Mouse (Mus musculus): ENCODE results near the gene Adamts20.

The Adamts20 gene

DNA sequence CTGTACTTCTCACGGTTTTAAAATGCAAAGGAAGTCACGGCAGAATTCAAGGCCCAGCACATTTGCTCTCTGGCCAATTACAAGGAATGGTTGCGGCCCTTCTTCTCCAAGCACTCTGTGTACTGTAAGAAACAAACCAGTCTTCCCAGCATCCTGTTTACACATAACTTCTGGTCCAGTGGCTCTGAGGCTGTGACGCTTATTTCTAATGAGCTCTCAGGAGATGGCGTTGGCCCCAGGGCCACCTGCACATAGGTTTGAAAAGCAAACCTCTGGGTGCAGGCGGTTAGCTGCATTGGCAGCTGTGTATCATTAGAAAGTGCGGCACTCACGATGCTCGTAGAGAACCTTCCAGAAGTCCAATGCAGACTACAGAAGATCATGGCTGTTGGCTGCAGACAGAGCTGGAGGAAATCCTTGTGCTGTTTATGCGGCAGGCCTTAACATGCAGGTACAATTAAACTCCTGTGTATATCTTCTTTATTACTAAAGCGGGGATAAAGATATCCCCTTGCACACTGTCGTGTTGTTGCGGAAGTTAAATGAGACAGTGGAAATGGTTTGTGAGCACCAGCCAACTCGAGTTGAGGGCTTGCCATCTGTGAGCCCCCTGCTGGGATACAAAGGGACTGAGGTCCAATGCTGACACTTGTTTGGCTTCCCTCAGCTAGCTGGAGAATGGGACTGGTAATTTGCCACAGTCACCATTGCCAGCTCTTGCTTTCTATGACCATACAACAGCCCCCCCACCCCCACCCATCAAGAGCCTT lies 210.9 kb downstream of the Adamts20 start:
- no peak for DNase-seq (ENCODE audit: extremely low read depth, low read depth)

DNA sequence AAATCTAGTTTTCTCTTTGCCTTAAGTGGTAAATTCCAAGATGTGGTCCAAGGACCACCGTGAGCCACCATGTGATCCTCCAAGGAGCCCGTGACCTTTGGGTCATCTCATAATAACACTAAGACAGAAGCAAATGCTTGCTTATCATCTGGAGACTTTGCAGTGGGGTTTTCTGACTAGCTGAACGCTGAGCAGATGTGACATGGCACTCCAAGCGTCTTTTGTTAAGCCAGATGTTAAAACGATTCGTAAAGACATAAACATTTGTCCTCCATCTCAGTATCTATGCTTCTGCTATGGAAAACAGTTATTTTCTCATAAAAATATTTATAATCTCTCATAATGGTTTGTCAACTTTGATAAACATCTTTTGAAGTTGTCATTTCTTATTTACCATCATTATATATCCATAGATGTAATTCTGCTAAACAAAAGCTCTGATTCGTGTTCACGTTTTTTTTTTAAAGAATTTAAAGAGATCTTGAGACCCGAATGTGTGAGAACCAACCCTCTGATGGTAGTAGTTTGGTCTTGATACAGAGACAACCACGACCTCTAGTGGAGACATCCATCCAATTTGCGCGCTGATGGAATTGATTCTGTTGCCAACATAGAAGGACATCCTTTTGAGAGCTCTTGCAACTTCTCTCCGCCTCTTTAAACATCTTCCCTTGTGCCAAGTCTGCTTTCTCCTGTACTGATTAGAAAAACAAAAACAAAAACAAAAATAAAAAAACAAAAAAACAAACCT lies 212.1 kb downstream of the Adamts20 start:
- DNase-seq (ENCODE audit: extremely low read depth, low read depth), result no peak

DNA sequence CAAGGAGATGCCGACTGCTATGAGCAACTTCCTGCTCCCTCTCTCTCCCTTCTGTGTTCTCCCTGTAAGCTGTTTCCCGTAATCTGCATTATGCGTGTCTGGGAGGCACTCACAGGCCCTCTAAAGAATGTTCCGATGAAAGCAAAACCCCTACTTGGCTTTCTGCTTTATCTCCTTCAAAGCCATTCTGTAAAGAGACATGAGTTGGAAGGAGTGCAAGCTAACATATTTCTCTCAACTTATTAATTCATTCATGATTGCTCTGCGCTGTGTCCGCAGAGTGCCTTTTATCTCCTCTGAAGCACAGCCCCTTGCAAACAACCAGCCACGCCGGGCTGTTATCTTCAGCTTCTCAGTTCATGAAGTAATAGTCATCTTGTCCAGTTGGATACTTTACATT lies 215.5 kb downstream of the Adamts20 start:
- DNase-seq (ENCODE audit: extremely low read depth, low read depth), result no peak

DNA sequence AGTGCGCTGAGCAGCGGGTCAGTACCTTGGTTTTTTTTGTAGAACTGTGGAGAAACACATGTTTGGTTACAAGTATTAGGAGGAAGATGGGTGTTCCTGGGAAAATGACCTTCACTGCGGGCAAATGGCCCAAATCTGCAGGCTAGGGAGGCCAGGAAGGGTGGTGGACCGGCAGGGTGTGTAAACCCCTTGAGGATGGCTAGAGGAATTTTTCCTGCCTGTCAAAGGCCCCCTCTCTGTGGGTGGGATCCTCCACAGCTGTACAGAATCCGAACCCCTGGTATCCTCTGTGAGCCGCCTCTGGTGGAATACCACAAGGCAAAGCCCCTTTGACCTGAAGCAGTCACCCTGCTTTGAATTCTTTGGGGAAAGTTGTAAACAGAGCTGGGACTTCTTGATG lies 216.8 kb downstream of the Adamts20 start:
- no peak for DNase-seq (ENCODE audit: extremely low read depth, low read depth)

DNA sequence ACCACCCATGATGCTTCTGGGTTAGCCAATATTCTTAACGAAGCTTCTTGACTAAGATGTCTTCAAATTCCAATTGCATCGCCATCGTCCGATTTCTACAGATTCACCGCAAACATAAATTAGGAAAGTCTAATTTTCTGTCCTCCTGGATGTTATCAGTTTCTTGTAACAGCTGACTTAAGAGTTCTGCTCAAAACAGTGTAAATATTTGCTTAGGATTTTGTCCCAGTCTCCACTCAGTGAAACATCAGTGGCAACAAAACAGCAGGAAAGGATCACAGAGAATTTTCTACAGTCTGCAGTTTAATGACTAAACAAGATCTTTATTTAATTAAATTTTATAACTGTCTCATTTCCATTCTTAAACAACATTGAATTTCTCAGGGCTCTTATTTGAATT lies 218.5 kb downstream of the Adamts20 start:
- DNase-seq (ENCODE audit: extremely low read depth, low read depth), result no peak

DNA sequence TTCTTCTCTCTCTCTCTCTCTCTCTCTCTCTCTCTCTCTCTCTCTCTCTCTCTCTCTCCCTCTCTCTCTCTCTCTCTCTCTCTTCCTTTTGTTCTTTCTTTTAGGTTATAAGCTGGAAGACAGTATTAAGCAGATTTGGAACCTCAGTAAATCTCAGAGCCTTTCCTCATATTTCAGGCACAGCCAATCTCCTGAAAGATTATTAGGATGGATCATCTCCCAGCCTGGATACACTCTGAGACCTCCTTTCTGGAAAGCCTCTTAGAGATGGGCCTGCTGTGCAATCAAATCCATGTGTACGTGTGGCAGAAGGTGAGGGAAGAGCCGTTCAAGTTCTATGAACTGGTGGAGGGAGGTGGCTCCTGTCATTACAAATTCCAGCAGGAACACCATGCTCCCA lies 220.9 kb downstream of the Adamts20 start:
- no peak for DNase-seq (ENCODE audit: extremely low read depth, low read depth)

DNA sequence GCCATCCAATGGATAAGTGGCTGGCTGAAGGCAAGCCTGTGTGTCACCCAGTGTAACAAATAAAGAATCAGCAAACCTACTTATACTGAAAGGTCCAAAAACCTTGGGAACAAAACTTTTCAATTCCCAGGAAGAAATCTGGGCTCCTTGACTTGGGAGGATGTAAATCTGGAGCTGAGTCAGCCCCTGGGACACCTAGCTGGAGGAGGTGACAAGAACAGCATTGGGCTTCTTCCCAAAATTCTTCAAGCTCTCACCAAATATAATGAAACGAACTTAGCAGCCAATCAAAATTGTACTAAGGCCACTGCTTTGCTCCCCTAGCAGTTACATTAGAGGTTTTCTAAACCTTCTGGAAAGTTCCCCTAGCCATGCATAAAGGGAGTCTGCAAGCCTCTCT lies 223.1 kb downstream of the Adamts20 start:
- no peak for DNase-seq (ENCODE audit: extremely low read depth, low read depth)

DNA sequence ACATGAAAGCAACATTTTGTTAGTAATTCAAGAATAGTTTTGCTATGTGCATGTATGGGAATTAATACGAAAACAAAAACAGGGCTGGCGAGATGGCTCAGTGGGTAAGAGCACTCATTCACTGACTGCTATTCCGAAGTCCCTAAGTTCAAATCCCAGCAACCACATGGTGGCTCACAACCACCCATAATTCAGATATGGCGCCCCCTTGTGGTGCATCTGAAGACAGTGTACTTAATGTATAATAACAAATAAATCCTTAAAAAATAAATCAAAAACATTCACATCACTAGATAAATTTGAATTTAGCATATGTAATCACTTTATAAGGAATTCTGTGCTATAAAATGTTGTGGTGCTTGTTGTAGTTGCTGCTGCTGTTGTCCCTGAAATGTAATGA lies 225.6 kb downstream of the Adamts20 start:
- DNase-seq (ENCODE audit: extremely low read depth, low read depth), result no peak

DNA sequence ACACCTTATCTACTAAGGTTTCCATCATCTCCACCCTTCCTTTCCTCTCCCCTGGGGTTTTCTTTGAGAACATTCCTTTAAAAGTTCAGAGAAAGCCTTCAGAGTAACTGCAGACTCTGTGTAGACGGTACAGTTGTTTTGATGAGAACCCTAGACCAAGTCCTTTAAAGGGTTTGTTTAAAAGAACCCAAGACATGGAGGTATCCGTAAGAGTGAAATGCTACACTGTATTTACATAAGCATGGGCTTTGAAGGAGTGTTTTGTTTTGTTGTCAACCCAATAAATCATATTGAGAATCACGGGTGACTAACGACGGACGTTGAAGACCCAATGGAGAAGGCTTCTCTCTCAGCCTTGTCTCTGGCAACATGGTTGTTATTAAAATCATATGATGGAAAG lies 226.1 kb downstream of the Adamts20 start:
- no peak for DNase-seq (ENCODE audit: extremely low read depth, low read depth)

DNA sequence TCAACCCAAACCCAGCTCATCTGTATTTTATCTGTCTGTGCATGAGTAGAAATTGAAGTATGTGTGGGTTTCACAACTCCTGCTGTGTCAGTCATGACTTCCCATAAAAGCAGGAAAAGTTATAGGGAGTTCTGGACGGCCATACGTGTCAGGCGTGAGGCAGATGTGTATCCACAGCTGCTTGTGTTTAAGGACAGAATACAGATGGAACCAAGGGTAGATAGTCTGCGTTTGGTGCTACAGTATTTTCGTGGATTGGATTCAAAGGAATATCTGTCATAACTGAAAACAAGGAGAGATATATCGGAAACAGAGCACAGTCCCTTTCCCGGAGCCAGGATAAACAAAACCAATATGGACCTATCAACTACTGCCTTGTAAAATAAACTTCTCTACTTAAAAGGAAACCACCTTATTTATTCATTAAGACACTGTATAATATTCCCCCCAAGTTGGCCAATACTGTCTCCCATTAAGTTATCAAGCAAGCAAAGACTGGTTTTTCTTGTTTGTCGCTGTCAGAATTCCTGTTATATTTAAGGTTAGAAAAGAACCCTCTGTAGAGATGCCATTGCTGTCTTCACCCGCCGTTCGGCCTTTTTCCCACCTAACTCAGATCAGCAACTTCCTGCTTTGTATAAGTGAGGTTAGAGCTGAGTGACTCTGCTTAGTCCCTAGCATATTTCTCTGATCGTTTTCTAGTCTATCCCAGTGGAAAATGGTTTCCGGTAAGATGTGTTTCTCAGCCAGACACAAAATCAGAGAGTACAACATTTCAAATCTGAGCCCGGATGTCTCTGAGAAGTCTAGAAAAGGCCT lies 227.0 kb downstream of the Adamts20 start:
- DNase-seq (ENCODE audit: extremely low read depth, low read depth), result no peak

DNA sequence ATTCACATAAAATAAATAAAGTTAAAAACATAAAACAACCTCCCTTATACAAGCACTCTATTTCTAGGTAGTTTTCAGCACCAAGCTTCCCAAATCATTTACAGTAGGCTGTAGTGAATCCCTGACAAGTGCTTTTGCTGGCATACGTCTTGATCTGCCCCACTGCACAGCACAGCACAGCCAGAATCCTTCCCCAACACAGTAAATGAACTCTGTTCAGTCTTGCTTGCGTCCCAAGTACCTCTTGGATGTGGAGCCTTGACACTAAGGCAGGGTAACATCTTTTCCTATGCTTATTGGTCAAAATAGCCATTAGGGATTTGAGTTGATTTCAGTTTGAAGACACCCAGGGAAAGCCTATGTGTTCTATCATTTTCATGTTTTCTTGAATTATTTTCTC lies 228.5 kb downstream of the Adamts20 start:
- DNase-seq (ENCODE audit: extremely low read depth, low read depth), result no peak

DNA sequence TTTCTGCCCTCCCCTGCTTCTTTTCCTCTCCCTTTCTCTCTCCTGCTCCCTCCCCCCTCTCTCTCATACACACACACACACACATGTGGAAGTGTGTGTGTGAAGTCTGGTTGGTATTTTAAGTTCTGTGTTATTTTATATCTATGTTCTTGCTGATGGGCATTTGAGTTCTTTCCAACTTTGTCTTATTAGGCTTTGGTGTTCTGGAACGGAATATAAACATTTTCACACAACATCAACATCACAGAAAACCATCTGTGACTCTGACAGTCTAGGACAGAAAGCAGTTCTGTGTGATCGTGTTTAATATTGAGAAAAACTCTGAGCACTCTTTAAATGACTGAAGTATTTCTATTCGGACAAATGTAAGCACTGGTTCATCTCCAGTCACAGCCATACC lies 229.1 kb downstream of the Adamts20 start:
- DNase-seq (ENCODE audit: extremely low read depth, low read depth), result no peak

DNA sequence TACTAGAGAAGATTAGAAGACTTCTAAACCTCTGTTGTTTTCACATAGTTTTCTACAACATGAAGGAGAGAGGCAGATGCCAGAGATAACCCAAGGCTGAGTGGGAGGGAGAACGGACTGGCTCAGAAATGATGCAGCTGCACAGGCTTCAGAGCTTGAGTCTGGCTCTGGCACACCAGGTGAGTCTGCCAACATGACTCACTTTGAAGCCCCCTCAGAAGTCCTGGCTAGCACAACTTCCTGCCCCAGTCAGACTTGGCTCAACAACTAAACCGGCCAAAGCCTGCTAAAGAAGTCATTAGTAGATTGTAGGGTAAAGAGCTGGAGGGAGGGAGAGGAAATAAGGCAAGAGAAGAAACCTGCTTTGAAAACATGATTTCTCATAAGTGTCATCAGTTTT lies 230.0 kb downstream of the Adamts20 start:
- no peak for DNase-seq (ENCODE audit: extremely low read depth, low read depth)

DNA sequence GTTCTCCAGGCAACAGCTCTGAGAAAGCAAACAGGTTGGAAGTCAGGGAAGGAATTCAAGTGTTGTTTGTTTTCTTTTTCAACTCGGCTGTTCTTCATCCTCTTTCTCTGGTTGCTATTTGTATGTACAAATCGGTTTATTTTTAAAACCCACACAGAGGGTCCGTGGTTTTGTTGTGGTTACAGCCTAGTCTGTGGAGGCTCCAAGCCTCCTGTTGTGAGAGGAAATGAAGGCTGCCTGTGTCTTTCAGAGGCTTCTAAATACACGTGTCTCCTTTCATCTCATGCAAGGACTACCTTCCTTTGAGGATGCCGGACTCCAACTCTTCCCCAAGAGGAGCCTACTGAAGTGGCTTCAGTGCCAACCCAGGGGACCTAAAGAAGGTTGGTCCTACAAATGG lies 234.0 kb downstream of the Adamts20 start:
- no peak for DNase-seq (ENCODE audit: extremely low read depth, low read depth)

DNA sequence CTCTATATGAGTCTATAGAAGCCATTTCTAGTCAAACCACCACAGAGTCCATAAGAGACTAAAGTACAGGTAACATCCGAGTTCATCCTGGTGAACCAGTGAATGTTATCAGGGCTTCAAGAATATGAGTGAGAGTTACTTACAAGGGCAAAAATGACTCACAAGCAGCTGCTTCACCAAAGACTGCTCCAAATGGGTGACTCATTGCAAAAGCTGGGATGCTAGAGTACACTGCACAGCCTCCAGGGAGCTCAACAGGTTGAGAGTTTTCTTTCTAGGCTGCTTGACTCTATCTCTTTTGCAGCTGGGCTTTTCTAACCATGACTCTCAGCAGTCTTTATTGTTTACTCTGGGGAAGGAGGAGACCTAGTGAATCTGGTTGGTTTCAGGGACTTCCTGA lies 237.8 kb downstream of the Adamts20 start:
- DNase-seq (ENCODE audit: extremely low read depth, low read depth), result no peak

DNA sequence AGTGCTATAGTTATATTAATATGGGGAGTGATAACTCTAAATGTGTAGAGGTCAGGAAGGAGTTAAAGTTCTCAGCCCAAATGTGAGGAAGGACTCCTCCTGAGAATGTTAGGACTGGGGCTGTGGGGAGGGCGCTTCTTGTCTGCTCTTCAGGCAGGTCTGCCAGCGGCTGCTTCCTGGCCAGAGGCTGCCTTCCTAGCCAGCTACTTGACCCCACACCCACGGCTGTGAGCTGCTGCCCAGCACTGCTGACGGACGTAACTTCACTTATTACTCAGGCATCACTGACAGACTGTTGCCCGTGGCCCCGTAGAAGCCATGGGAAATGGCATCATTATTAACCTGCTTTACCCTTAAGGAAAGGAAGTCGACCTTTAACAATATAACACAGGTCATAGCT lies 242.1 kb downstream of the Adamts20 start:
- DNase-seq (ENCODE audit: extremely low read depth, low read depth), result no peak

DNA sequence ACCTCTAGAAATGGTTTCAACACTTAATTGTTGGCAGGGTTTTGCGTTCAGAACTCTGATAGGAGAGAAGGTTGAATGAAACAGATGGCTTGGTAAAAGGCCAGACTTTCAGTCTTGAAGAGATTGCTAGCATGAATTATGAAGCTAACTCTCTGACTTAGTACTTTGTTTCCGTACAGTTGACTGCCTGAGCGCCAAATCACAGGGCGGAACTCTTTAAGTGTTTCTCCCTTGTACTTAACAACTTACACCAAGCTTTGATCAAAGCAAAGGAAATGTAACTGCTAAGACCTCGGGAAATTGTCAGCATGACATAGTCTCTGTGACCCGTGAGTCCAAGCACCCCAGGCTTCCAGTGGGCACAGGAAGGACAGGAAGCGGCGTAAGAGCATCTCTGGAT lies 244.5 kb downstream of the Adamts20 start:
- DNase-seq (ENCODE audit: extremely low read depth, low read depth), result no peak

All from MEL-GATA-1-ER (cell line).